Mouse (Mus musculus): ENCODE results near the gene Coq9.

The Coq9 gene

GRCm38 (mm10) chr8:94870003-94870402 is 31.9 kb downstream of the Coq9 start:
- DNase-seq (ENCODE audit: low spot score in 2 of 2): no peak

DNA sequence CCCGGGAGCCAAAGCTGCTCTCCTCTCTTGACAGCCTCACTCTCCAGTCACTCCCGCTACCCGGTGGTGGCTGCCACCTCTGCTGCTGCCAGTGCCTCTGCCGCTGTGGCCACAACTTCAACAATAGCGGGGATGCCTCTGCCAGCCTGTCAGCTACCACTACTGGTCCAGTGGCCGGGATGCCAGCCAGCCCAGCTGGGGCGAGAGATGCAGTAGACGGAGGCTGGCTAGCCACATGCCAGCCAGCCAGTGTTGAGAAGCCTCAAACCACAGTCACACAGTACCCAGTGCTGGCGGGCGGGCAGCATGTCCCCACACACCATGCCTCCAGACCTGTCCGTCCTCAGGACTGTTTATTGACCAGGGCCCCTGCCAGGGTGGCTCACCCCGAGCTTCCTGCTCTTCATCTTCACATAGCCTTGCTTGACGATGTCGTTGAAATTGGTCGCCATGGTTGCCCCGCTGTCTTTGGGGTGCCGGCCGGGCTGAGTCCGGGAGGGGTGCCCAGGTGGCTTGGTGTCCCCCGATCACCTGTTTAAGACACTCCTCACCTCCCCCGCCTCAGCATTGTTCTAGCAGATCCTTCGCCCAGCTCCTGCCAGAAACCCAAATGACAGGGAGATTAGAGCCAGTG is 32.5 kb downstream of the Coq9 start:
- DNase-seq (ENCODE audit: low spot score in 2 of 2): no peak

DNA sequence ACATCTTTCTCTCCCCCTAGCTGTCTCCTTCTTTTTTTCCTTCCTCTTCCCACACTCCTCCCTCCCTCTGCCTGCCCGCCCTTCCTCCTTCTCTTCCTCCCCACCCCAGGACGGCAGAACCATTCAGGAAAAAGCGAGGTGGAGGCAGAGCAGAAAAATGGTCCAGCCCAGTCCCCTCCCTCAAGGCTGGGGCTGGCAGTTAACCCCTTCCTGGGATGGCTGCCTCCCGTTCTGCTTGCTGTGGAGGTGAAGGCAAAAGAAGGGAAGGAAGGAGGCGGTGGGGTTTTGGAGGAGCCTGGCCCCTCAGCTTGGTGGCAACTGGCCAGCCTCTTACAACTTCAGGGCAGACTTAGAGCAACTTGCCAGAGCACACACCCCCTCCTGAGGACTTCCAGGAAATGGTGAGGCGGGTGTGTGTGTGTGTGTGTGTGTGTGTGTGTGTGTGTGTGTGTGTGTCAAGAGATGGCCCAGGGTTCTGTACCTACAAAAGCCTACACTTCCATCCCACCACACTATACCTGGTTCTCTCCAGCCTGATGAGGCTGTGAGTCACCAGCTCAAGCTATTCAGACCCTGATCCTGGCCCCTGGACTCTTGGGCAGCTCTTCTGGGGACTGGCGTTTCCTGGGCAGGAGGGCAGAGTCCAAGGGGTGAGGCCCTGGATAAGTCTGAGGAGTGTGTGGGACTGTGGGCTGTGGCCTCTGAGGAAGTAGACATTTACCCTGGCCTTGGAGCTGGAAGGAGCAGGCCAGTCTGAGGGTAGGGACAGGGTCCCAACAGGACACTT is 33.2 kb downstream of the Coq9 start:
- no peak for DNase-seq (ENCODE audit: low spot score in 2 of 2)

DNA sequence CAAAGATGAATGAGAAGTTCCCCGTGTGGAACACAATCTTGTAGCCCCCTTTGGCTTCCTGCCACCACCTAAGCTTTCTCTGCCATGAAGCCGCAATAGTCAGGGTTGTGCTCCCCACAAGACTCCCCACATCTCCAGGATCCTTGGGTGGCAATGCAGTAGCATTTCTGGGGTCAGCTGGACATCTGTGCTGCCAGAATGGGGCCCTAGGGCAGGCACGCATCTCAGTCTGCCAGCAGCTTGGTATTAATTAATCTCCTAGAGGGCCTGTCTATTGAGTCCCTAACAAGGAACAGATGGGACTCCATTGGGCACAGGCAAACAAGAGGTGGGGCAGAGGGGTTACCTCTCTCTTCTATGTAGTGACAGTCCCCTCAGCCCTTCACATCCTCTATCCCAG is 34.0 kb downstream of the Coq9 start:
- no peak for DNase-seq (ENCODE audit: low spot score in 2 of 2)

DNA sequence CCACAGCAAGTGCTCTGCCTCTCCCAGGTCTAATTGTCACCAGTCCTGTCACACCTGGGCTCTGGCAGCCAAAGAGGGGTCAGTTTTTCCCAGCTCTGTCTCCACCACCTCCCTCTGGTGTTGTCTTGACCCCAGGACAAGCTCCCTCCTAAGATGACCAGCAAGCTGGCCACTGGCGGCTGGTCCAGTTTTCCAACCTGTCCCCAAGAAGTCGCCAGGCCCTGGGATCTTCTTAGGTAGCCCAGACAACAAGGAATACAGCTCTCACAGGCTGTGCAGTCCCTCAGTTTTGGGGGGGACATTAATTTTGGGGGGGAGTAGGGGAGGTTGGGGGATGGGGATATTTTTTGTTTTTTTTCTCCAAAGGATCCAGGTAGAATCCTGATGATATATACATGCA is 34.5 kb downstream of the Coq9 start:
- no peak for DNase-seq (ENCODE audit: low spot score in 2 of 2)

DNA sequence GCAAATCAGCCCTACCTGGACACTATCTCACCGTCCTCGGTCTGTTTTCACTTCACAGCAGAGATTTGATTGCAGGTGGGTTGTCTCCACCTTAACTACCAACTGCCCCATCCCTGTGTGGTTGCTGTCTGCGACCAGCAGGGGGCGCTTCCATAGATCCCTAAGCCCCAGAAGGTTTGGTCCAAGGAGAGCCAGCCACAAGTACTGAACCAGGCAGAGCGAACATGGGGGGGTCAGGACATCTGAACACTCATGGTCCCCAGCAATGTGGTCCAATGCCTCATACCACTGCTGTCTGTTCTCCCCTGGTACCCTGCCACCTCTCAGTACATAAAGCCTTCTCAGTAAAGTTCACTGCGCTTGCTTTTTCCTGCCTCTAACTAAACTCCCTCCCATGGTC is 36.2 kb downstream of the Coq9 start:
- DNase-seq (ENCODE audit: low spot score in 2 of 2): peak; percentile 25 to 69

GRCm38 (mm10) chr8:94875096-94875870 is 37.2 kb downstream of the Coq9 start:
- DNase-seq (ENCODE audit: low spot score in 2 of 2): no peak

- DNase-seq (ENCODE audit: low spot score in 2 of 2): no peak
Measured at GRCm38 (mm10) chr8:94875871-94876150, 37.7 kb downstream of the Coq9 start.

DNA sequence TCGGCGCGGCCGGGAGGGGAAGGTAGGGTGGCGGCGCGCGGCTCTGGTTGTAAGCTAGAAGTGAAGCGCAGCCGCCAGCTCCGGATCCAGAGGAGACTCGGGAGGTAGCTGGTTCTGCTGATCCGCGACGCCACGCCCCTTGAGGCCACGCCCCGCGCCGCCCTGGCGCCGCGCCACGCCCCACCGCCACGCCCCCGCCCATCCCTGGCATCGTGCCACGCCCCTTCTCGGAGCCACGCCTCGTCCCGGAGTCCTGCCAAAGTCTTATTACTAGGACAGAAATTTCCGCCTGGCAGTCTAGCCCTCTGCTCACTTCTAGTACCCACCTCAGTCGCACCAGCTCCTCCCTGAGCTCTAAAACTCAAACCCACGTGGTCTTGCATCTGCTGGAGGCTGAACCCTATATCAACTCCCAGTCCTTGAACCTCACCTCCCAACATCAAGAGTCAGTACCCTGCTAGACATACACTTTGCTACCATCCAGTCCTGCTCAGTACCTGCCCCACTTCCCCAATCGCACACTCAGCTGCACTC is 38.1 kb downstream of the Coq9 start, which contains the start of gene Dok4:
Gene Dok4, minus strand, starts transcription at position 134 of the 534 bp plus-strand sequence.
- peak; percentile 72 to 88 for DNase-seq (ENCODE audit: low spot score in 2 of 2)

DNA sequence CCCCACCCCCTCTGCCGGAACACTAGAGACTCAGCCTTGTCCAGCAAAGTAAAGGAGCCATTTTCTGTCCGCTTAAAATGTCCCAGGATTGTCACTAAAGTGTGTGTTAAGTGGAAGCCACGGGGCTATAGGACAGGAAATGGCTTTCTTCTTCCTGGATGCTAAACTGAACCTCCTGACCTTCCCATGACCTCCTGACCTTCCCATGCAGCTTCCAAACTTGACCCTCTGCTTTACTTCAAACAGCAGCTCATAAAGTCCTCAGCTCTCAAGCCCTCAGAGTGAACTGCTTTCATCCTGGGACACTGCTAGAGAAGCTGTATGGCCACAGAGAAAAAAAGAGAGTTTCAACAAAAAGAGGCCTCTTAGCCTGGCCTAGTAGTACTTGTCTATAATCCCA is 38.7 kb downstream of the Coq9 start:
- DNase-seq (ENCODE audit: low spot score in 2 of 2): no peak

GRCm38 (mm10) chr8:94880742-94881141 is 42.6 kb downstream of the Coq9 start:
- DNase-seq (ENCODE audit: low spot score in 2 of 2): no peak

GRCm38 (mm10) chr8:94888383-94889036 is 50.4 kb downstream of the Coq9 start:
- DNase-seq (ENCODE audit: low spot score in 2 of 2): no peak

DNA sequence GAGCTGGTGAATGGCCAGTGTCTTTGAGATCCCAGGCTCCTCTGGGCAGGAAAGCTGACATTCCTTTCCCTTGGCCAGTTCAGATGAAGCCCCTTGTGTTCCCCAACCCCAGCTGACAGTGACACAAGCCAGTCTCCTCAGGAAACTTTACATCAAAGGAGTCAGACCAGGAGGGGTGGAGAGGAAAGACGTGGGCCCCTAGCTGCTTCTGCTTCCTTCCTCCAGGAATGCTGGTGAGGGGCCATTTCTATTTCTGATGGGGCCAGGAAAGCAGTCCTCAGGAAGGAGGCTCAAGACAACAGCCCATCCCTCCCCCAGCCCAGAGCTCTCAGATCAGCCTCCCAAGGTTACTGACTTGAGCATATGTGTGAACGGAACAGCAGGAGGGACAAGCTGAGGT is 54.8 kb downstream of the Coq9 start:
- DNase-seq (ENCODE audit: low spot score in 2 of 2): no peak

DNA sequence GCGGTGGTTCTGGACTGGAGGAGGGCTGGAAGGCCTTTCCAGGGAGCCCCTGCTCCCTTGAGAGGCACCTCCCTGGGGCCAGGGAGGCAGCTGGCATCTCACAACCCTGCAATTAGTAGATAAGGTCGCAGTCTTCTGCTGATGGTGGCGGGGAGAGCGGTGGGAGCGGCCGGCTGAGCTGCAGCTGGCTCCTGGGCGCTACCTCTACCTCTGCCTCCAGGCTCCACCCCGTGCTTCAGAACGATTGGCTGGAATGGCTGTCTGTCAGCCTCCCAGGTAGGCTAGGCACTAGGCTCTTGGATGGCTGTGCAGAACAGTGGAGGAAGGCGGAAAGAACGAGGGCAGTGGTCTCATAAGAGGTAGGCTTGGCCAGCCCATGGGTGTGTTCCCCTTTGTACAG is 61.1 kb downstream of the Coq9 start:
- no peak for DNase-seq (ENCODE audit: low spot score in 2 of 2)

GRCm38 (mm10) chr8:94900617-94901016 is 62.5 kb downstream of the Coq9 start:
- no peak for DNase-seq (ENCODE audit: low spot score in 2 of 2)

GRCm38 (mm10) chr8:94901031-94901430 is 62.9 kb downstream of the Coq9 start:
- no peak for DNase-seq (ENCODE audit: low spot score in 2 of 2)

DNA sequence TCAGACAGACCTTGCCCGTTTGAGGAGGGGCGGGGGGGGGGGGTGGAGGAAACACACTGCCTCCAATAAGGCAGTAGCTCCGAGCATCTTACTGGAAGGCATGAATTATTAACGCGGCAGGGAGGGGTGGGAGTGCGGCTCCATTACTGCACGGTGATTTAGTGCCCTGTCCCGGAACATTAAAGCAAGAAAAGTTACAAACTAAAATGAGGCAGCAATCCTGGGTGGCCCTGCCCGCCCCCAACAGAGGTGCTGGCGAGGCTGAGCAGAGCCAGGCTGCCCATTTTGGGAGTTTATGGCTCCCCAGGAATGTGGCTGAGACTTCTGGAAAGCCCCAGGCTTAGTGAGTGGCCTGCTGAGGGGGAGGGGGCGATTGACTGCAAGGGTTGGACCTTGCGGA is 65.6 kb downstream of the Coq9 start:
- DNase-seq (ENCODE audit: low spot score in 2 of 2): no peak
